Mouse (Mus musculus): Measurements from ENCODE around the gene Gnai2. TPM values are rescaled to one million over a fixed set of nuclear protein-coding genes. Genes with fewer than 3 reads are reported as not detected.

Gene Gnai2
- polyA plus RNA-seq, 1 experiment from 2014 or later, result 570 TPM

GRCm38 (mm10) chr9:107627387-107628255, 7.5 kb downstream of the Gnai2 start:
- WGBS, result 13% methylated on average over 20 of the region's 20 CpGs
- Histone ChIP-seq H3K27ac (peak overlapping the region; percentile 100), H3K36me3 (replicated peaks) (peaks cover 41% of the 10 kb centered on the region), H3K4me2 (peak overlapping the region; percentile 99), H3K9ac (peak overlapping the region; percentile 68), H3K4me1 (peaks cover 83% of the 10 kb centered on the region), H3K27me3 (no peaks in the 10 kb centered on the region), H3K9me3 (no peaks in the 10 kb centered on the region), H3K4me3 (replicated peaks) (peak overlapping the region; percentile 16; the same call in 1 of the 2 replicates)
- no peak for ATAC-seq (ENCODE audit: low FRiP score)

- H3K4me3 ChIP-seq (replicated peaks), result peak overlapping the region; percentile 16
- H3K27me3 ChIP-seq, result no peaks in the 10 kb centered on the region
- H3K4me1 ChIP-seq, result peaks cover 76% of the 10 kb centered on the region
- peak overlapping the region; percentile 68 for H3K9ac ChIP-seq
- peak; percentile 79 for ATAC-seq (ENCODE audit: low FRiP score)
- H3K9me3 ChIP-seq, result no peaks in the 10 kb centered on the region
- peaks cover 48% of the 10 kb centered on the region for H3K36me3 ChIP-seq (replicated peaks)
- H3K4me2 ChIP-seq, result peak overlapping the region; percentile 99
- peak overlapping the region; percentile 100 for H3K27ac ChIP-seq
- 0% methylated on average over 2 of the region's 2 CpGs for WGBS
These were observed 8.3 kb downstream of the Gnai2 start for GRCm38 (mm10) chr9:107626844-107627277.

DNA sequence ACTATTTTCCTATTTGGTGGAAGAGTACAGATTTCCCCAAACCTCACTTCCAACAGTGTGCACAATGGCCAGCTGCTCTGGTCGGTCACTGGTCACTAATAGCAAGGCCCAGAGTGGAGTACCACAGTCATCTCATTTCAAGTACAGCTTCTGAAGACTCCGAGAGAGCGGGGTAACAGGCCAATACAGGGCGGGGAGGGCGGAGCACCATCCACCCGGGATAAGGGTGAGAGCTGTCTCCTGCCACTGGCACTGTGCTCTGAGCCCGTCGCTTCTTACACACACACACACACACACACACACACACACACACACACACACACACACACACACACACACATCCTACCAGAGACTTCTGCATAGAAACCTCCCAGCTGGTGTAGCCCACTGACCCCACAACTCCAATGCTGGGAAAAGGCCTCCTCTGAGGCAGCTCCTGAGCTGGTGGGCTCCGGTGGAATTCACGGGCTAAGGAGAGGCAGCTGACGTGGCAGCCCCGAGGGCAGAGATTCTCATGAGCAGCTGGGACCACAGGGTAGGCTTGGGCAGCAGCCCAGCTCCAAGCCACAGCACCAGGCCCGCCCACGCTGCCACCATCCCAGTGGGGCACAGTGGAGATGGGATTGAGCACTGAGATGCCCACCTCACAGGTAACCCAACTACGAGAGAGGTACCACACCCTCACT, 8.9 kb downstream of the Gnai2 start:
- peak overlapping the region; percentile 100 for H3K27ac ChIP-seq
- H3K27me3 ChIP-seq, result no peaks in the 10 kb centered on the region
- no peaks in the 10 kb centered on the region for H3K9me3 ChIP-seq
- peak overlapping the region; percentile 68 for H3K9ac ChIP-seq
- H3K4me1 ChIP-seq, result peaks cover 70% of the 10 kb centered on the region
- H3K36me3 ChIP-seq (replicated peaks), result peaks cover 48% of the 10 kb centered on the region
- peak overlapping the region; percentile 16 for H3K4me3 ChIP-seq (replicated peaks)
- ATAC-seq (ENCODE audit: low FRiP score), result peak; percentile 48; the same call in 1 of the 2 replicates
- H3K4me2 ChIP-seq, result peak overlapping the region; percentile 99
- 27% methylated on average over 12 of the region's 15 CpGs for WGBS

- Histone ChIP-seq H3K4me2 (0 out of 2 replicates have a peak overlapping the region, but pooled peaks have one; percentile 99), H3K9me3 (no peaks in the 10 kb centered on the region), H3K27me3 (no peaks in the 10 kb centered on the region), H3K4me3 (replicated peaks) (no peak overlapping the region), H3K27ac (peak overlapping the region; percentile 100), H3K9ac (peak overlapping the region; percentile 43; the same call in 1 of the 2 replicates), H3K4me1 (peaks cover 63% of the 10 kb centered on the region), H3K36me3 (replicated peaks) (peaks cover 49% of the 10 kb centered on the region)
- no peak for ATAC-seq (ENCODE audit: low FRiP score)
- WGBS, result 87% methylated on average over 12 of the region's 12 CpGs
These were observed 9.6 kb downstream of the Gnai2 start for GRCm38 (mm10) chr9:107625351-107626128.

GRCm38 (mm10) chr9:107624951-107625350, 10.2 kb downstream of the Gnai2 start:
- H3K4me3 ChIP-seq (replicated peaks), result no peak overlapping the region
- ATAC-seq (ENCODE audit: low FRiP score), result no peak
- peaks cover 55% of the 10 kb centered on the region for H3K36me3 ChIP-seq (replicated peaks)
- peak overlapping the region; percentile 68 for H3K27ac ChIP-seq
- peak overlapping the region; percentile 43; the same call in 1 of the 2 replicates for H3K9ac ChIP-seq
- H3K4me2 ChIP-seq, result no peak overlapping the region
- 72% methylated on average over 3 of the region's 3 CpGs for WGBS
- H3K27me3 ChIP-seq, result no peaks in the 10 kb centered on the region
- no peaks in the 10 kb centered on the region for H3K9me3 ChIP-seq
- peaks cover 57% of the 10 kb centered on the region for H3K4me1 ChIP-seq

DNA sequence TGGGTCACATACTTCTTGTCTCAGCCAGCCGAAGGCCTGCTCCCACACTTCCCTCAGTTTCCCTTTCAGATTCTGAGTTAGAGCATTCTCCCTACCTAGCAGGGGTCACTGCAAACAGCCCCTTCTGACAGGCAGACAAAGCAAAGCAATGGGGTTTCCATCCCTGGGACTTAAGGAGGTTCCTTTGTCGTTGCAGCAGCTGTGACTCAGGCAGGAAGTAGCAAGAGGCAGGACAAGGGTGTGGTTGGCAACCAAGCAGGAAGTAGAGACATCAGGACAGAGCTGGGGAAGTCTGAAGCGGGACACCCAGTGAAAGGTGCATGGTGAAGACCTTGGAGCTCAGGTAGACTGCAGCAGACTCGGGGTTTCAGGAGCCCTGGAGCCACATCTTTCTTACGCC, 10.6 kb downstream of the Gnai2 start:
- H3K4me1 ChIP-seq, result peaks cover 56% of the 10 kb centered on the region
- H3K9ac ChIP-seq, result no peak overlapping the region
- no peak overlapping the region for H3K4me3 ChIP-seq (replicated peaks)
- H3K36me3 ChIP-seq (replicated peaks), result peaks cover 59% of the 10 kb centered on the region
- ATAC-seq (ENCODE audit: low FRiP score), result no peak
- H3K4me2 ChIP-seq, result no peak overlapping the region
- WGBS, result 73% methylated on average over 5 of the region's 5 CpGs
- H3K27ac ChIP-seq, result peak overlapping the region; percentile 68
- no peaks in the 10 kb centered on the region for H3K27me3 ChIP-seq
- H3K9me3 ChIP-seq, result no peaks in the 10 kb centered on the region

DNA sequence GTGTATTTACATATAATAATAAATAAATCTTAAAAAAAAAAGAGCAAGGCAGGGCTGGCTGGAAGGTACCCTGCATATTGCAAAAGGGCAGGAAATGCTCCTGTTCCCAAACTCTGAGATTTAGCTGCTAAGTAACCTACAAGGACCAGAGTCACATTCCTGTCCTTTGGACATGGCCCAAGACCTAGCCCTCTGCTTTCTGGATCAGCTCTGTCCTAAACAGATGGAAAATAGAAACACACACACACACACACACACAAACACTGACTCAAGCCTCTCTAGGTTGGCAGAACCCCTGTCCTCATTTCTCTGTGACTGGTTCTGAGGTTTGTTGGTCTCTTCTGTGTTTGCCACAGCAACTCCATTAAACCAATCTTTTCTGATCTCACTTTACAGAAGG, 14.2 kb downstream of the Gnai2 start:
- no peak for ATAC-seq (ENCODE audit: low FRiP score)

GRCm38 (mm10) chr9:107619546-107619879, 15.7 kb downstream of the Gnai2 start:
- Histone ChIP-seq H3K27ac (peak overlapping the region; percentile 62; the same call in 1 of the 2 replicates), H3K4me2 (no peak overlapping the region)

More for the DNA sequence above, 14.2 kb downstream of the Gnai2 start:
- Histone ChIP-seq H3K36me3 (replicated peaks) (peaks cover 80% of the 10 kb centered on the region), H3K27me3 (no peaks in the 10 kb centered on the region), H3K9me3 (no peaks in the 10 kb centered on the region), H3K4me3 (replicated peaks) (no peak overlapping the region), H3K4me2 (no peak overlapping the region), H3K27ac (0 out of 2 replicates have a peak overlapping the region, but pooled peaks have one; percentile 25), H3K9ac (no peak overlapping the region), H3K4me1 (peaks cover 30% of the 10 kb centered on the region)

GRCm38 (mm10) chr9:107618778-107619545, 16.2 kb downstream of the Gnai2 start:
- no peak overlapping the region for H3K4me2 ChIP-seq
- no peaks in the 10 kb centered on the region for H3K27me3 ChIP-seq
- H3K4me1 ChIP-seq, result peaks cover 27% of the 10 kb centered on the region
- H3K9ac ChIP-seq, result no peak overlapping the region
- peak overlapping the region; percentile 62; the same call in 1 of the 2 replicates for H3K27ac ChIP-seq
- H3K36me3 ChIP-seq (replicated peaks), result peaks cover 84% of the 10 kb centered on the region
- 70% methylated on average over 13 of the region's 13 CpGs for WGBS
- ATAC-seq (ENCODE audit: low FRiP score), result no peak
- H3K9me3 ChIP-seq, result no peaks in the 10 kb centered on the region
- H3K4me3 ChIP-seq (replicated peaks), result no peak overlapping the region

More at GRCm38 (mm10) chr9:107619546-107619879, 15.7 kb downstream of the Gnai2 start:
- ATAC-seq (ENCODE audit: low FRiP score), result no peak
- 87% methylated on average over 13 of the region's 13 CpGs for WGBS
- no peaks in the 10 kb centered on the region for H3K9me3 ChIP-seq
- H3K4me3 ChIP-seq (replicated peaks), result no peak overlapping the region
- H3K4me1 ChIP-seq, result peaks cover 26% of the 10 kb centered on the region
- H3K36me3 ChIP-seq (replicated peaks), result peaks cover 82% of the 10 kb centered on the region
- no peak overlapping the region for H3K9ac ChIP-seq
- H3K27me3 ChIP-seq, result no peaks in the 10 kb centered on the region

- Histone ChIP-seq H3K27ac (0 out of 2 replicates have a peak overlapping the region, but pooled peaks have one; percentile 62), H3K9me3 (no peaks in the 10 kb centered on the region), H3K4me3 (replicated peaks) (no peak overlapping the region), H3K27me3 (no peaks in the 10 kb centered on the region), H3K4me1 (peaks cover 34% of the 10 kb centered on the region), H3K9ac (no peak overlapping the region), H3K4me2 (no peak overlapping the region), H3K36me3 (replicated peaks) (peaks cover 80% of the 10 kb centered on the region)
- ATAC-seq (ENCODE audit: low FRiP score), result no peak
- WGBS, result 96% methylated on average over 6 of the region's 6 CpGs
These were observed 17.1 kb downstream of the Gnai2 start for GRCm38 (mm10) chr9:107618098-107618497.

GRCm38 (mm10) chr9:107617461-107617860, 17.7 kb downstream of the Gnai2 start:
- no peaks in the 10 kb centered on the region for H3K27me3 ChIP-seq
- H3K9ac ChIP-seq, result no peak overlapping the region

More at GRCm38 (mm10) chr9:107617461-107617860, 17.7 kb downstream of the Gnai2 start:
- no peak overlapping the region for H3K4me3 ChIP-seq (replicated peaks)
- H3K36me3 ChIP-seq (replicated peaks), result peaks cover 75% of the 10 kb centered on the region
- WGBS, result 93% methylated on average over 2 of the region's 2 CpGs
- H3K4me1 ChIP-seq, result peaks cover 39% of the 10 kb centered on the region
- H3K9me3 ChIP-seq, result no peaks in the 10 kb centered on the region
- H3K27ac ChIP-seq, result no peak overlapping the region
- no peak overlapping the region for H3K4me2 ChIP-seq
- no peak for ATAC-seq (ENCODE audit: low FRiP score)

Measured in forebrain, embryonic 12.5 days (tissue).